Mouse (Mus musculus) CH12.LX (cell line): ENCODE measurements around the gene Tmem178. TPM values are rescaled to one million over a fixed set of nuclear protein-coding genes. Genes with fewer than 3 reads are reported as not detected.
A peak's percentile ranks its signal among the peaks of the same experiment; 100 is the strongest.

ENCODE experiments used
- DNase-seq: peaks from one replicate; pipeline ENCODE4 v3.0.0-alpha.2; 2013; ENCODE audit errors: extremely low read depth
- H3K27ac ChIP-seq: 2 replicates; pipeline ENCODE4 v1.5.1; 2012; ENCODE audit warnings: low read depth, mild to moderate bottlenecking, control low read depth, moderate library complexity; ENCODE audit not compliant: insufficient read depth
- H3K27me3 ChIP-seq: replicated peaks from 2 replicates; pipeline ENCODE3; 2012; ENCODE audit warnings: inconsistent platforms
- H3K36me3 ChIP-seq, 2 experiments: replicated peaks in 1 of 2; 2 replicates each; pipeline versions ENCODE3 to v1.6.1; 2012; ENCODE audit warnings: inconsistent platforms in 1 of 2, low read length in 1 of 2, mild to moderate bottlenecking in 1 of 2, mixed read lengths in 1 of 2, moderate library complexity in 1 of 2; ENCODE audit not compliant: control insufficient read depth in 1 of 2, insufficient read depth in 1 of 2
- H3K4me1 ChIP-seq, 2 experiments: 2 replicates each; pipeline ENCODE4 v1.6.1; 2012; ENCODE audit warnings: inconsistent platforms in 1 of 2, moderate library complexity in 1 of 2; ENCODE audit not compliant: insufficient read depth in 2 of 2, control insufficient read depth in 1 of 2
- H3K4me2 ChIP-seq: 2 replicates; pipeline ENCODE4 v1.6.1; 2012; ENCODE audit warnings: low read depth, mild to moderate bottlenecking, control low read depth; ENCODE audit not compliant: poor library complexity, insufficient read depth, severe bottlenecking
- H3K4me3 ChIP-seq, 3 experiments: fragments of 150-350 bp in 1 of 3; sonication (generic) in 1 of 3; replicated peaks in 1 of 3; 2 replicates each; pipeline versions ENCODE3 to v1.5.1; 2011 to 2012; ENCODE audit warnings: low read depth in 2 of 3, low read length in 2 of 3, mild to moderate bottlenecking in 2 of 3, moderate library complexity in 2 of 3, control low read depth in 1 of 3, improper control_type of control experiment in 1 of 3, inconsistent platforms in 1 of 3, mixed read lengths in 1 of 3; ENCODE audit not compliant: poor library complexity in 1 of 3
- H3K79me2 ChIP-seq: replicated peaks from 2 replicates; pipeline ENCODE4 v1.6.1; 2012; ENCODE audit warnings: mild to moderate bottlenecking, moderate library complexity; ENCODE audit not compliant: control insufficient read depth, poor library complexity, insufficient read depth, severe bottlenecking; ENCODE audit errors: extremely low read depth
- H3K9ac ChIP-seq: 2 replicates; pipeline ENCODE4 v1.6.1; 2012; ENCODE audit warnings: low read depth, mild to moderate bottlenecking, control low read depth, moderate library complexity; ENCODE audit not compliant: insufficient read depth
- H3K9me3 ChIP-seq: replicated peaks from 2 replicates; pipeline ENCODE3; 2012; ENCODE audit warnings: low read length, inconsistent platforms, mixed read lengths
- BHLHE40 ChIP-seq: IDR thresholded peaks from 2 replicates; pipeline ENCODE4 v1.6.1; 2011; ENCODE audit warnings: mild to moderate bottlenecking, low read depth, low read length, improper control_type of control experiment
- CTCF ChIP-seq, 2 experiments: IDR thresholded peaks in 1 of 2; conservative IDR thresholded peaks in 1 of 2; 2 replicates each; pipeline ENCODE4 v1.5.1; 2011 to 2012; ENCODE audit warnings: low read depth in 2 of 2, low read length in 2 of 2, improper control_type of control experiment in 1 of 2, inconsistent platforms in 1 of 2, mild to moderate bottlenecking in 1 of 2, moderate library complexity in 1 of 2
- E2F4 ChIP-seq: IDR thresholded peaks from 2 replicates; pipeline ENCODE4 v1.6.1; 2011; ENCODE audit warnings: low read depth, low read length, improper control_type of control experiment; ENCODE audit not compliant: insufficient replicate concordance
- EP300 ChIP-seq: IDR thresholded peaks from 2 replicates; pipeline ENCODE4 v1.6.1; 2011; ENCODE audit warnings: low read length, improper control_type of control experiment
- ETS1 ChIP-seq: conservative IDR thresholded peaks from 2 replicates; pipeline ENCODE4 v1.6.1; 2012; ENCODE audit warnings: low read depth, mild to moderate bottlenecking, inconsistent platforms, low read length, improper control_type of control experiment, moderate library complexity
- GABPA ChIP-seq: IDR thresholded peaks from 2 replicates; pipeline ENCODE4 v1.6.1; 2012; ENCODE audit warnings: low read depth, low read length, improper control_type of control experiment, inconsistent platforms; ENCODE audit not compliant: insufficient replicate concordance
- HCFC1 ChIP-seq: IDR thresholded peaks from 2 replicates; pipeline ENCODE4 v1.6.1; 2012; ENCODE audit warnings: low read depth, mild to moderate bottlenecking, inconsistent platforms, low read length, improper control_type of control experiment
- IRF4 ChIP-seq: IDR thresholded peaks from 2 replicates; pipeline ENCODE4 v1.6.1; 2014; ENCODE audit warnings: low read depth, mild to moderate bottlenecking, inconsistent platforms, low read length, improper control_type of control experiment
- JUN ChIP-seq: IDR thresholded peaks from 2 replicates; pipeline ENCODE4 v1.6.1; 2011; ENCODE audit warnings: low read depth, mild to moderate bottlenecking, low read length, improper control_type of control experiment, moderate library complexity; ENCODE audit not compliant: insufficient read depth
- JUND ChIP-seq: conservative IDR thresholded peaks from 2 replicates; pipeline ENCODE4 v1.6.1; 2011; ENCODE audit warnings: low read depth, low read length, improper control_type of control experiment
- MAFK ChIP-seq: IDR thresholded peaks from 2 replicates; pipeline ENCODE4 v1.6.1; 2011; ENCODE audit warnings: low read length, improper control_type of control experiment; ENCODE audit not compliant: insufficient replicate concordance
- MAX ChIP-seq: IDR thresholded peaks from 2 replicates; pipeline ENCODE4 v1.6.1; 2011; ENCODE audit warnings: low read length, improper control_type of control experiment
- MEF2A ChIP-seq: IDR thresholded peaks from 2 replicates; pipeline ENCODE4 v1.6.1; 2014; ENCODE audit warnings: low read depth, mild to moderate bottlenecking, inconsistent platforms, low read length, improper control_type of control experiment, borderline replicate concordance
- MXI1 ChIP-seq: IDR thresholded peaks from 2 replicates; pipeline ENCODE4 v1.6.1; 2011; ENCODE audit warnings: mild to moderate bottlenecking, low read depth, low read length, improper control_type of control experiment
- MYC ChIP-seq: IDR thresholded peaks from 2 replicates; pipeline ENCODE4 v1.6.1; 2011; ENCODE audit warnings: low read depth, mild to moderate bottlenecking, improper control_type of control experiment, low read length
- NELFE ChIP-seq: IDR thresholded peaks from 2 replicates; pipeline ENCODE4 v1.6.1; 2011; ENCODE audit warnings: low read depth, low read length, improper control_type of control experiment
- NRF1 ChIP-seq: IDR thresholded peaks from 2 replicates; pipeline ENCODE4 v1.6.1; 2014; ENCODE audit warnings: low read depth, mild to moderate bottlenecking, inconsistent platforms, low read length, improper control_type of control experiment, moderate library complexity
- PAX5 ChIP-seq: IDR thresholded peaks from 2 replicates; pipeline ENCODE4 v1.6.1; 2012; ENCODE audit warnings: low read length, inconsistent platforms, mixed read lengths
- SIN3A ChIP-seq: IDR thresholded peaks from 2 replicates; pipeline ENCODE4 v1.6.1; 2012; ENCODE audit warnings: low read length, improper control_type of control experiment, inconsistent platforms
- TBP ChIP-seq: conservative IDR thresholded peaks from 2 replicates; pipeline ENCODE4 v1.6.1; 2011; ENCODE audit warnings: low read depth, low read length, improper control_type of control experiment
- TCF12 ChIP-seq: IDR thresholded peaks from 2 replicates; pipeline ENCODE4 v1.6.1; 2014; ENCODE audit warnings: low read depth, mild to moderate bottlenecking, inconsistent platforms, low read length, improper control_type of control experiment
- ZC3H11A ChIP-seq: IDR thresholded peaks from 2 replicates; pipeline ENCODE4 v1.6.1; 2012; ENCODE audit warnings: low read depth, mild to moderate bottlenecking, inconsistent platforms, low read length, improper control_type of control experiment
- ZKSCAN1 ChIP-seq: IDR thresholded peaks from 2 replicates; pipeline ENCODE4 v1.6.1; 2012; ENCODE audit warnings: low read depth, inconsistent platforms, low read length, improper control_type of control experiment, borderline replicate concordance
- ZMIZ1 ChIP-seq: IDR thresholded peaks from 2 replicates; pipeline ENCODE4 v1.6.1; 2012; ENCODE audit warnings: low read depth, mild to moderate bottlenecking, inconsistent platforms, low read length, improper control_type of control experiment
- ZNF384 ChIP-seq: IDR thresholded peaks from 2 replicates; pipeline ENCODE4 v1.6.1; 2012; ENCODE audit warnings: low read depth, low read length, improper control_type of control experiment, inconsistent platforms
- dilution Hi-C: fragments of 300-500 bp; cut with MboI; formaldehyde crosslinking; loops from 2 replicates; pipeline ENCODE4 v1.14.3; 2020; ENCODE audit warnings: low sequenced_read_pairs; ENCODE audit not compliant: extremely low pct_unique_long_range_greater_than_20kb, extremely low pct_ligation_motif_present
- in situ Hi-C: fragments of 300-500 bp; cut with MboI; formaldehyde crosslinking; loops from 3 replicates; pipeline ENCODE4 v1.14.3; 2019; ENCODE audit warnings: low sequenced_read_pairs, low pct_ligation_motif_present, low pct_unique_long_range_greater_than_20kb, mixed read lengths
- polyA plus RNA-seq: library from polyadenylated mRNA; unstranded; fragments of >175 nt; gene quantifications from 2 replicates; pipeline ENCODE4 v1.2.1, GENCODE M21; 2012; ENCODE audit warnings: low read depth; ENCODE audit not compliant: insufficient read length
- total RNA-seq, 2 experiments: library from RNA; depleted of rRNA; stranded (reverse); fragments of 300-350 nt in 1 of 2; fragments of >200 nt in 1 of 2; gene quantifications; 2 replicates each; pipeline ENCODE4 v1.2.3; 2012 to 2014

The Tmem178 gene
- total and polyA plus RNA-seq, 3 experiments: not detected

- peak; percentile 51 for DNase-seq
- no peak overlapping the region for H3K27ac ChIP-seq
- H3K9ac ChIP-seq: no peak overlapping the region
- no peaks in the 10 kb centered on the region for H3K27me3 ChIP-seq
- peak overlapping the region; percentile 78 for H3K4me2 ChIP-seq
- no peaks in the 10 kb centered on the region for H3K79me2 ChIP-seq
- no peak for TF ChIP-seq PAX5
- TF ChIP-seq JUN: no peak
- TF ChIP-seq BHLHE40: peak; percentile 46
- TF ChIP-seq ZNF384: no peak
- no peak for TF ChIP-seq E2F4
- no peak for TF ChIP-seq ZMIZ1
- TF ChIP-seq NRF1: no peak
- TF ChIP-seq ETS1: no peak
- TF ChIP-seq EP300: peak; percentile 45; the same call in 1 of the 2 replicates
- no peak for TF ChIP-seq NELFE
- no peak for TF ChIP-seq CTCF (conservative IDR thresholded peaks at IDR 0.05 in 1 of 2, IDR thresholded peaks at IDR 0.05 in 1 of 2; ENCODE audit: low read depth in 2 of 2, low read length in 2 of 2)
- TF ChIP-seq MXI1: peak; percentile 32; the same call in 1 of the 2 replicates
- peak; percentile 71; the same call in 1 of the 2 replicates for TF ChIP-seq IRF4
- no peak for TF ChIP-seq SIN3A
- peak; percentile 49 for TF ChIP-seq MEF2A
- TF ChIP-seq HCFC1: no peak
- 0 out of 2 replicates have a peak, but pooled peaks have one; percentile 34 for TF ChIP-seq MAX
- no peaks in the 10 kb centered on the region for H3K9me3 ChIP-seq
- no peaks in the 10 kb centered on the region for H3K36me3 ChIP-seq
- H3K4me1 ChIP-seq: peaks cover 7 to 15% of the 10 kb centered on the region in 2 experiments; a peak in 3 of 4 replicates
- in situ Hi-C loops (no loop called here), dilution Hi-C loops (no loop called here)
- H3K4me3 ChIP-seq: peak overlapping the region; percentile 3 to 20 (median 6)
Observed at GRCm38 (mm10) chr17:80933401-80934029, 10.9 kb upstream of the Tmem178 start.

GRCm38 (mm10) chr17:80935807-80936519 lies 8.5 kb upstream of the Tmem178 start:
- Histone ChIP-seq H3K4me2 (no peak overlapping the region), H3K79me2 (no peaks in the 10 kb centered on the region), H3K4me1 (peaks cover 7 to 15% of the 10 kb centered on the region in 2 experiments; a peak in 3 of 4 replicates), H3K4me3 (no peak overlapping the region), H3K9me3 (no peaks in the 10 kb centered on the region), H3K27me3 (no peaks in the 10 kb centered on the region), H3K36me3 (no peaks in the 10 kb centered on the region), H3K9ac (no peak overlapping the region), H3K27ac (no peak overlapping the region)
- no peak for DNase-seq
- TF ChIP-seq BHLHE40 (no peak), ZC3H11A (no peak), GABPA (no peak), ZNF384 (no peak), MAFK (no peak), ZKSCAN1 (no peak), SIN3A (no peak), MXI1 (no peak), TBP (no peak), TCF12 (no peak), JUND (no peak), IRF4 (no peak), MYC (no peak), ETS1 (no peak), HCFC1 (no peak), EP300 (no peak)
- in situ Hi-C loops (no loop called here), dilution Hi-C loops (no loop called here)
